Mouse (Mus musculus): ENCODE measurements around the gene Cib4.

Cib4 gene

GRCm38 (mm10) chr5:30513111-30513510 is 32.5 kb downstream of the Cib4 start:
- no peak for DNase-seq

- no peak for DNase-seq
Measured at GRCm38 (mm10) chr5:30497299-30497698, 48.3 kb downstream of the Cib4 start.

- DNase-seq, result no peak
Measured at GRCm38 (mm10) chr5:30496821-30497220, 48.8 kb downstream of the Cib4 start.

- no peak for DNase-seq
Measured at GRCm38 (mm10) chr5:30495288-30495687, 50.3 kb downstream of the Cib4 start.

- DNase-seq, result no peak
Measured at GRCm38 (mm10) chr5:30494606-30495005, 51.0 kb downstream of the Cib4 start.

- no peak for DNase-seq
Measured at GRCm38 (mm10) chr5:30493723-30494122, 51.9 kb downstream of the Cib4 start.

GRCm38 (mm10) chr5:30490845-30491244 is 54.8 kb downstream of the Cib4 start:
- peak; percentile 81 for DNase-seq

- peak; percentile 33 for DNase-seq
Measured at GRCm38 (mm10) chr5:30490215-30490614, 55.4 kb downstream of the Cib4 start.

GRCm38 (mm10) chr5:30485136-30485535 is 60.5 kb downstream of the Cib4 start:
- DNase-seq, result peak; percentile 42

- DNase-seq, result no peak
Measured at GRCm38 (mm10) chr5:30484591-30484990, 61.0 kb downstream of the Cib4 start.

- DNase-seq, result no peak
Measured at GRCm38 (mm10) chr5:30483533-30483932, 62.1 kb downstream of the Cib4 start.

- peak; percentile 90 for DNase-seq
Measured at GRCm38 (mm10) chr5:30482319-30482718, 63.3 kb downstream of the Cib4 start.

GRCm38 (mm10) chr5:30476534-30476933 is 69.1 kb downstream of the Cib4 start:
- no peak for DNase-seq

GRCm38 (mm10) chr5:30472148-30472547 is 73.5 kb downstream of the Cib4 start:
- DNase-seq, result no peak

GRCm38 (mm10) chr5:30470454-30470853 is 75.2 kb downstream of the Cib4 start:
- no peak for DNase-seq

GRCm38 (mm10) chr5:30466315-30466714 is 79.3 kb downstream of the Cib4 start:
- no peak for DNase-seq

- no peak for DNase-seq
Measured at GRCm38 (mm10) chr5:30465861-30466260, 79.8 kb downstream of the Cib4 start, which contains the start of gene 1700001C02Rik. TSS of gene 1700001C02Rik (plus strand) at chr5:30466047.

GRCm38 (mm10) chr5:30461821-30462220 is 83.8 kb downstream of the Cib4 start, which contains the start of gene Otof:
TSS of gene Otof (minus strand) at chr5:30461932.
- peak; percentile 75 for DNase-seq

- peak; percentile 17 for DNase-seq
Measured at GRCm38 (mm10) chr5:30460155-30460554, 85.5 kb downstream of the Cib4 start.

GRCm38 (mm10) chr5:30456056-30456455 is 89.6 kb downstream of the Cib4 start:
- DNase-seq, result peak; percentile 41

GRCm38 (mm10) chr5:30444327-30444895 is 101.2 kb downstream of the Cib4 start:
- no peak for DNase-seq

GRCm38 (mm10) chr5:30442196-30442595 is 103.4 kb downstream of the Cib4 start:
- DNase-seq, result no peak

- DNase-seq, result no peak
Measured at GRCm38 (mm10) chr5:30440308-30440906, 105.2 kb downstream of the Cib4 start.

GRCm38 (mm10) chr5:30438931-30439330 is 106.7 kb downstream of the Cib4 start:
- no peak for DNase-seq

All from lung, postnatal 10 days (tissue).